Mouse (Mus musculus) left cerebral cortex, postnatal 36 days (tissue): Measurements from ENCODE around the gene Slc3a2. TPM values are rescaled to one million over a fixed set of nuclear protein-coding genes. Genes with fewer than 3 reads are reported as not detected.
"Not testable (repeated sequence)": the region's sequence is repeated elsewhere in the genome, so short reads cannot be mapped to it uniquely, and the experiment has no call there.

ENCODE experiments used
- DNase-seq, 2 experiments: peaks; one replicate each; pipeline ENCODE4 v3.0.0; 2021 to 2022; ENCODE audit warnings: low spot score in 2 of 2, mixed read lengths in 1 of 2
- intact Hi-C: fragments of 180-260 bp; cut with DNase I; formaldehyde crosslinking; loops from one replicate; pipeline ENCODE4 v1.15.1; 2025
- total RNA-seq, 2 experiments: library from RNA; stranded (reverse); gene quantifications; 2 replicates each; pipeline ENCODE4 v1.2.3; 2021

Slc3a2 gene
- total RNA-seq, 2 experiments from 2014 or later = 151 to 173 TPM

DNA sequence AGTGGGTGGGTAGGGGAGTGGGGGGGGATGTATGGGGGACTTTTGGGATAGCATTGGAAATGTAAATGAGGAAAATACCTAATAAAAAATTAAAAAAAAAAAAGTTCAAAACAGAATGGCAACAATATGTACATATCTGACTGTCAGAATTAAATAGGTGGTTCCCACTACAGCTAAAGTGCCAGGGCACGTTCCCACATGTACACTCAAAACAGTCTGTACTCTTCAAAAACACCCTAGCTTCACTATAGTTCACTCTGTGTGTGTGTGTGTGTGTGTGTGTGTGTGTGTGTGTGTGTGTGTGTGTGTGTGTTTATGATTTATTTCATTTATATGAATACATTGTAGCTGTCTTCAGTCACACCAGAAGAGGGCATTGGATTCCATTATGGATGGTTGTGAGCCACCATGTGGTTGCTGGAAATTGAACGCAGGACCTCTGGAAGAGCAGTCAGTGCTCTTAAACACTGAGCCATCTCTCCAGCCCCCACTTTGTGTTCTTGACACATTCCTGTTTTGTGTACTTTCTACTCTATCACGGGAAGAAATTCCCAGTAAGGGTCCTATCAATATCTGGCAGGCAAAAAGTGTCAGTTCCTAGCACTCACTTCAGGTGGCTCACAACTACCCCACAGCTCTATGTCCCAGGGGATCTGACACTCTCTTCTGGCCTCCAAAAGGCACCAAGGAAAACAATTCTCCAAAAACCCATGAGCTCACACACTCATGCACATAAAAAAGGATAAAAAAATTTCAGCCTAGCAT lies 5.3 kb upstream of the Slc3a2 start:
- DNase-seq, intact Hi-C loops: not testable (repeated sequence)

DNA sequence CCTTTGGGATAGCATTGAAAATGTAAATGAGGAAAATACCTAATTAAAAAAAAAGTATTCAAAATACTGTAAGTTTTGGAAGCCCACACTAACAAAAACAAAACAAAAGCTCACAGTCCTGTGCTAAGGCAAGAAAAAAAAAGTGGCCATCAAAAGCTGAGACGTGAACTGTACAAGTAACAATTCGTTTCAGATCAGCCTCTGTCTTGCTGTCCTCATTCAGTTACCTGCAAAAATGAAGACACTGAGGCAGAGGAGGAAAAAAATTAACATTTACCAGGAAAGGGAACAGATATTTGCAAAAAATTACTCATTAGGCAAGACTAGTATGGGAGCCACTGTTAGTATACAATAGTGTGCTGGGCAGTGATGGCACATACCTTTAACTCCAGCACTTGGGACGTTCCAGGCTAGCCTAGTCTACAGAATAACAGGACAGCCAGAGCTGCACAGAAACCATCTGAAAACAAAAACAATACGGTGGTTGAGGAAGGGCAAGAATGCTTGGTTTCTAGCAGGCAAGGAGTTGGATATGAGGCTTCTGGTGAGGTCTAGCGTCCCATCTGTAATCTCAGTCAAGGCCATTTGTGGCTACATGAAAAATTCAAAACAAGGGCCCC lies 4.4 kb upstream of the Slc3a2 start:
- DNase-seq = no peak
- intact Hi-C loops = no loop called here

DNA sequence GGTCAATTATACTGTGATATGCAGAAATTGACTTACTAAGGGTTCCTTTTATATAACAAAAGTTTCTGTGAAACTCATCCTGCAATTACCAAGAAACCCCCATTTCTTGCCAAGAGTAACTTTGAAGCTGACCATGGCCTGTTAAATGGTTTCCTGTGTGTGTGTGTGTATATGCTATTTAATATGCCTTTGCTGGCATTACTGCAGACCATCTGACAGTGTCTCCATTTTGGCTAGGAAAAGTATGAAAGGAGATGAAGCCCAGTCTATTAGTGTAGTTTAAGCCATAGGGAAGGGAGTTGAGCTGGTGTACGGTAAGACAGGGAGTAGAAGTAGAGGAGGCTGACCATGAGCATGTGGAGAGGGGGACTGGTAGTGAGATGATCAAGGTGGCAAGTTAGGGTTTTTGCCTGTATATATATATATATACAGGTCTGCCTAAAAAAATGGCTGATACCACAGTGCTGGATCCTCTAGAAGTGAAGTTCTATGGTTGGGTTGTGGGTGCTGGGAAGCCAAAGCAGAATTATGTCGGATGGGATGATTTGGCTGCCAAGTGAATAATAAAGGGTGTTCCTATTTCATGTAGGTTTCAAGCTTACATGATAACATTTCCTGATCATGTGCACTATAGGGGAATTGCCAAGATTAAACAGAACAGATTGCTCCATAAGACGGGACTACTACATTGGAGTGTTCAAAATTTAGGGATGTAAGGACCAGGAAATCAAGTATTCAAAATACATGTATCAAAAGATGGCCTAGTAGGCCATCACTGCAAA lies 3.6 kb upstream of the Slc3a2 start:
- DNase-seq = no peak
- intact Hi-C loops = no loop called here

DNA sequence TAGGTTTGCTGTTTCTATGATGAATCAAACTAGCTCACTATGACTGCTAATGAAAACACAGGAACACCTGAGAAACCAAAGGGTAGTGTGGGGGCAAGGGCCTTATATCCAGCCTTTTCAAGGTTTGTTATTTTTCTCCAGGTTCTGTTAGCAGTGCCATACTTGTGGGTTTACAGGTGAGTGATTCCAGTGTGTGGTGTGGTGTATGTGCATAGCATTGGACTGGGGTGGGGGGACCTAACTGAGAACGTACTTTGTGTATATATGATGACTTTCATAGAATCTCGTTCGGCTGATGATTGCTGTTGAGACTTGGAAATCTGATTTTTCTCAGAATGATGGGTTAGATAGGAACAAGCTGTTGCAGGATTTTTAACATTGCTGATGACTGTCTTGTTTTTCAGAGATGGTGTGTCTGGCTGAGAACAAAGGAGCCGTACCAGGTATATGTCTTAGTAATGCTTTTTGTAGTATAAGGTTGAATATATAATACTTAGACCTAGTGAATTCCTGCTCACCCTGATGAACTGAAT lies 2.0 kb upstream of the Slc3a2 start:
- intact Hi-C loops = no loop called here
- DNase-seq = no peak

DNA sequence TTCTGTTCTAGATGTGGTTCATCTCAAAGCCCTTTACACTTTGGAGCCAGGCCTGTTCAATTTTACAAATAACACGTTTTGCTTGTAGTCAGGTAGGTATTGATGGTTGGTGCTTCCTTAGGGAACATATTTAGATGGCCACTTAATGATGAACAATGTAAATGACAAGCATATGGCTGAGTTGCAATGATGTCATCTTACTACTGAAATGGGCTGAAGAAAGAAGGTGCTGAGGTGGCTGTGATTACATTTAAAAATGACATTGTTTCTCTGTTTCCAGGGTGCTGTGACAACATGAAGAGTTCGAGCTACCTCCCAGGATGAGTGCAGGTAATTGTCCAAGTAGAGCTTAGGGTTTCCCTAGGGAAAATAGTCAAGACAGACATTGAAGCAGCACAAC lies 1.2 kb upstream of the Slc3a2 start:
- intact Hi-C loops = no loop called here
- no peak for DNase-seq

DNA sequence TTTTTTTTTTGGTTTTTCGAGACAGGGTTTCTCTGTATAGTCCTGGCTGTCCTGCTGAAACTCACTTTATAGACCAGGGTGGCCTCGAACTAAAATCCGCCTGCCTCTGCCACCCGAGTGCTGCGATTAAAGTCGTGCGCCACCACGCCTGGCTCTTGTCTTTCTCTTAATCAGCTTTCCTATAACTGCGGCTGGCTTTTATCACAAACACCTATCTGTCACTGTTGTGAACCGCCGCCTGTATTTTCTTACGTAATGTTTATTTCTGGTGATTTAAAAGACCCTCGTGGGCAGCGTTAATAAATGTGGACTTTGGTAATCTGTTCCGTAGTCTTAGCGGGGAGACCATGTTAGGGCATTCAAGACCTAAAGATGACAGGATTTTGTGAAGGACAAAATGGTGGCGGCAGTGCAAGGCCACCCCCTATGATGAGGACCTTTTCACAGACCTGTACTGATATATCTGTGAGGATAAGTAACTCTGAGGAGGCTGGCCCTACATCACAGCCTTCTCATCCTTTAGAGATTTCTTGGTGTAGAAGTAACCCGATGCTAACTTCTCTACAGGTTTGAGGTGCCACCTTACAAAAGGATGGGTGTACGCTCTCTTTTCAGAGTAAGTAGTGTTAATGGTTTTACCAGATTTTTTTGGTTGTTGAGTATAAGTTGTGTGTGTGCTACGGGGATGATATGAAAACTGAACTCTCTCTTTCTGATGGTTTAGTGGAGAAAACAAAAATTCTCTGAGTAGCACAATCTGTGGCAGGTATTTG lies 591 bp upstream of the Slc3a2 start:
- DNase-seq = peak in 1 of 2 experiments; percentile 9
- intact Hi-C loops = no loop called here

DNA sequence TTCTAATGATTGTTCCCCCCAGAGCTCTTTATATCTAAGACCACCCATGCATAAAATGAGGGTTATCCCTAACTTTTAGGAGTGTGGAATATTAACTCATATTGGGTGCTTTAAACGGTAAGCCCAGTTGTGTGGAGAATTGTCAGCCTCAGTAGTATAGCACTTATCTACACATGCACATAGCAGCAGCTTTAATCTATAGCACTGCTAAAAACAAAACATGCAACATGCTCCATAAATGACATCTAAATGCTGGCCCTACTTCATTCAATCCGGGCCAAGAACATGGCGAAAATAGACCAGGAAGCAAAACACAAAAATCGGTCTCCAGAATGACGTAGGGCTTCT lies 636 bp downstream of the Slc3a2 start:
- intact Hi-C loops = no loop called here
- DNase-seq = no peak

DNA sequence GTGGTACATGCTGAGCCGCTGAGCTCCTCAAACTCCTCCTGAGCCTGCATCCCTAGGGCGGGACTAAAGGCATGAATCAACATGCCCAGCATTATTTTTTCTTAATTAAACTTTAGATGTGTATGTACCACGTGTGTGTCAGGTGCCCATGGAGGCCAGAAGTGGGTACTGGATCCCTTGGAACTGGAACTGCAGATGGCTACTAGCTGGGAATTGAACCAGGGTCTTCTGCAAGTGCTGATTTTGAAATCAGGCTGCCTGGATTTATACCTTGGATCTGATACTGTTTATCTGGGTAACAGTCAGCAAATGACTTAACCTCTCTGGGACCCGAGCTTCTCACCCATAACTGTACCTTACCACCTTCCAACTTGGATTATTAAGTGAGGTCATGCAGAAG lies 1.1 kb downstream of the Slc3a2 start:
- no peak for DNase-seq
- intact Hi-C loops = no loop called here

DNA sequence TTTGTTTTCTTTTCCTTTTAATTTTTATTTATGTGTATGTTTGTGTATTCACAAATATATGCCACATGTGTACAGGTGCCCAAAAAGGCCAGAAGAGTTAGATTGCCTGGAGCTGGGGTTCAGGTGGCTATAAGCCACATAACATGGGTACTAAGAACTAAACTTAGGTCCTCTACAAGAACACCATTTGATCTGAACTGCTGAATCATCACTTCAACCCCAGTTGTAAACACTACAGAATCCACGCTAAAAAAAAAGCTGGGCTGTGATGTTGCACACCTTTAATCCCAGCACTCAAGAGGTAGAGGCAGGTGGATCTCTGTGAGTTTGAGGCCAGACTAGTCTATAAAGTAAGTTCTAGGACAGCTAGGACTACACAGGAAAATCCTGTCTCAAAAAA lies 1.8 kb downstream of the Slc3a2 start:
- intact Hi-C loops = no loop called here

DNA sequence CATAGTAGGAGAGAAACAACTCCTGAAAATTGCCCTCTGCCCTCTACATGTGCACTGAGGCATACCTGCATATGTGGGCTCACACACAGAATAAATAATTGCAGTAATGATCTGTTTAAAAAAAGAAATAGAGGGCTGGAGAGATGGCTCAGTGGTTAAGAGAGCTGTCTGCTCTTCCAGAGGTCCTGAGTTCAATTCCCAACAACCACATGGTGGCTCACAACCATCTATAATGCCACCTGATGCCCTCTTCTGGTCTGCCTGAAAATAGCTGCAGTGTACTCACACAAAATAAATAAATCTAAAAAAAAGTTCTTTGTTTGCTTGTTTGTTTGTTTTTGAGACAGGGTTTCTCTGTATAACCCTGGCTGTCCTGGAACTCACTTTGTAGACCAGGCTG lies 4.1 kb downstream of the Slc3a2 start:
- DNase-seq, intact Hi-C loops: not testable (repeated sequence)

More for the DNA sequence above, 1.8 kb downstream of the Slc3a2 start:
- DNase-seq = no peak

DNA sequence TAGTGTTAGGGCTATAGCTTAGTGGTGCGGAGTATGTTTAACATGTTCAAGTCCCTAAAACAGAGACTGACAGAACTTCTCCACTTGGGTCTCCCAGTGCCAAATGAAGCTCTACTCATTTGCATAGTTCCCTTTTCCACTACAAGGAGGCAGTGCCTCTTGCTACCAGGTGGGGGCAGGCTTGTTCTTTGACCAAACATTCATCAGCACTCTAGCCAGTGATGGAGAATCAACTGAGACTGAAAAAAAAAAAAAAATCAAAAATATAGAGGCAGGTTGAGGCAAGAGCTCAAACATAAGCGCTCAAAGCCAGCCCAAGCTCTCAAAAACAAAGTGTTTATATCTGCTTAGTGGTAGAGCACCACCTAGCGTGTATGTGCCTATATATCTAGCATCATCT lies 4.8 kb downstream of the Slc3a2 start:
- intact Hi-C loops = no loop called here
- DNase-seq = peak in 1 of 2 experiments; percentile 21

DNA sequence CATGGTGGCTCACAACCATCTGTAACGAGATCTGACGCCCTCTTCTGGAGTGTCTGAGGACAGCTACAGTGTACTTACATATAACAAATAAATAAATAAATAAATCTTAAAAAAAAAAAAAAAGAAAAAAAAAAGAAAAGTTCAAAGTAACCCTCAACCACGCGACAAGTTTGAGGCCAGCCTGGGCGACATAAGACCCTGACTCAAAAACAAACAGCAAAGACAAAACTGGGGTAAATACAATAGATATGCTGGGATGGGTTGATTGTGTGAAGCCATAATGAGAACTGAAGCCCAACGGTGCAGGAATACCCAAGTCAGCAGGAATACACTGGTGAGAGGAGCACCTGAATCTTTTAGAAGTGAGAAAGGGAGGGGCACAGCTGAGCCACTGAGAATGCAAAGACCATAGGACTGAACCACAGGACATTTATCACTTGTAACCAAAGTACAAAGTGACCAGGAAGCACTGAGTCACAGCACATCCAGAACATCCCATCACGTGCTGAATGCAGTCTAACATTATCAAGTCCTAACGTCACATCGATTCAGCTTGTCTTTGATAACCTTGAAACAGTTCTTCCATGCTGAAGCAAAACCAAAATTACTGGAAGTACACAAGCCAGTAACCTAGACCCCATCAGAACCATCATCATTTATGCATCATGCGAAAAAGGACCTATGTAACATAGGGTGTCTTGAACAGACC lies 6.2 kb downstream of the Slc3a2 start:
- intact Hi-C loops = no loop called here
- DNase-seq = no peak

DNA sequence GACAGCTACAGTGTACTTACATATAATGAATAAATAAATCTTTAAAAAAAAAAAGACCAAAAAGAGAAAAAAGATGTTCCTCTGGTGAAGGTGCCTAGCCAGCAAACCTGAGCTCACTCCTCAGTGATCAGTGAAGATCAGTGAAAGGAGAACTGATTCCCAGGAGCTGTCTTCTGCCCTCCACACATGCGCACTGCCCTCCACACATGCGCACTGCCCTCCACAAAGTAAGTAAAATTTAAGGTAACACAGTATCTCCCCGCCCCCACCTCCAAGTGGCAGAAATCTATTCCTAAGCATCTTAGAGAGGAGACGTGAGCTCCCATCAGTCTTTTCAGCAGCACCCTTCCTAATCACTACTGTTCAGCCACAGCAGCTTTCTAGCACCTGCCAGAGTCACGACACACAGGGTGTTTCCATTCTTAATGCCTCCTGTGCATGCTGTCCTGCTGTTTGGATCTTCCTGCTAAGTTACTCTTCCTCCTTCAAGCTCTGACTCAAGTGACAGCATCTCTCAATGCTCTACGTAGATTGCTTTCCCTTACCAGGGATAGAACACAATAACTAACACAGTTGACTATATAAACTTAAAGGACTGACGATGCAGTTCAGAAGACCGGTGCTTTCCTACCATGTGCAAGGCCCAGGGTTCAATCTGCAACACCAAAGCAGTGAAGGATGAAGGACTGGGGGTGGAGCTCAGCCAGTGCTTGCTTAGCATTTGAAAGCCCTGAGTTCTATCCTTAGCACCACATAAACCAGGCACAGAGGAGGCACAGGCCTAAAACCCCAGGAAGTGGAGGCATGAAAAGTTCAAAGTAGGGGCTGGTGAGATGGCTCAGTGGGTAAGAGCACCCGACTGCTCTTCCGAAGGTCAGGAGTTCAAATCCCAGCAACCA lies 7.1 kb downstream of the Slc3a2 start:
- no peak for DNase-seq
- intact Hi-C loops = no loop called here

DNA sequence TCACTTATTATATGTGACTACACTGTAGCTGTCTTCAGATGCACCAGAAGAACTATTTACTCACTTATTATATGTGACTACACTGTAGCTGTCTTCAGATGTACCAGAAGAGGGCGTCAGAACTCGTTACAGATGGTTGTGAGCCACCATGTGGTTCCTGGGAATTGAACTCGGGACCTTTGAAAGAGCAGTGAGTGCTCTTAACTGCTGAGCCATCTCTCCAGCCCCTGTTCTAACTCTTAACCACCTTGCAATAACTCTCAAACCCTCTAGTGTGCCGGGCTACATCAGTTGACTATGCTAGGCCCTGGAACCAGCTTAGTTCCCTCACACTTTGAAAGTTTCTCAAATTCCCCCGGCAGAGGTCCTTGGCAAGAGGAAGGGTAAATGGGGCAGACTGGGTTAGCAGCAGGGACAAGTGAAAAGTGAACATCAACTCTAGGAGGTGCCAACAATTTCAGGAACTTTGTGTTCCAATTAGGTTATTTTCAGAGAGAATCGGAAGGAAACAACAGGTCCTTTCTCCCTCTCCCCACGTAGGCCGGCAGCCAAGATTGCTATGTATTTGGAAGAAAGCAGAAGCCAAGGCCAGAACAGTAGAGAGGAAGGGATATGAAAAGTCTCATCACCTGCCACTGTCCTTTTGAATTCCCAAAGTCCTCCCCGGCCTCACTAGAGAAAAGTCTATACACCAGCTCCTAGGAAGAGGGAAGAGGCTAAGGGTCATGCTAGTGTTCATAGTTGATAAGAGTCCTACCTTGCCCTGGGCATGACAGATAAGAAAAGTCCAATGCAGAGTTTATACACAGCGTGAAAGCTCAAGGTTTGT lies 8.3 kb downstream of the Slc3a2 start:
- intact Hi-C loops = loop anchor here (5.0 kb wide), 1 partner anchor 53 kb away; the partner anchor contains the start of gene Chrm1
- DNase-seq = no peak

DNA sequence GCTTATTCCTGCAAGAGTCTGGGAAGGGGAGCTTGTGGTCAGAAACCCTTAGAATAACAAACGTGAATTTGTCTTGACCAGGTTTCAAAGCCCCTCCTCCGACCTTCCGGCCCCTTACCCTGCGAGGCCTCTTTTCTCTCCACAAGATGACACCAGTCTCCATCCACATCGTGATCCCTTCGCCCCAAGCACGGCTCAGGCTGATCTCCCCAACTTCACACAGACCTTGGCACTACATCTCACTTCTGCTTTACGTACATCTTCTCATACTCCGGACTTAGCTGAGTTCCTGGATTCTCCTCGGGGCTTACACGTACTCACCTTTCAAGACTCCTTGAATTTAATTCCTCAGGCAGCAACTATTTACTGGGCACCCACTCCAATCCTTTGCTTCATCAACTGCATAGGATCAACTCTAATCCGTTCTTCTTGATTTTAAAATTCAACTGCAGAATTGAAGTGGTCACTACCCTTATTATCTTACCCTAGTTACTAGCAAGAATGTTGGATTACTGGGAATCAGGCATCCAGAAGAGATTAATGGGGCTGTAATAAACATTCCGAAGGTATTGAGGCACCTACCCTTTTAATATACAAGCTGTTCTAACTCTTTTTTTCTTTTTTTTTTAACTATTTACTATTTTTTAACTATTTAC lies 9.0 kb downstream of the Slc3a2 start:
- intact Hi-C loops = loop anchor here (5.0 kb wide), 1 partner anchor 52 kb away; the partner anchor contains the start of gene Chrm1
- no peak for DNase-seq

DNA sequence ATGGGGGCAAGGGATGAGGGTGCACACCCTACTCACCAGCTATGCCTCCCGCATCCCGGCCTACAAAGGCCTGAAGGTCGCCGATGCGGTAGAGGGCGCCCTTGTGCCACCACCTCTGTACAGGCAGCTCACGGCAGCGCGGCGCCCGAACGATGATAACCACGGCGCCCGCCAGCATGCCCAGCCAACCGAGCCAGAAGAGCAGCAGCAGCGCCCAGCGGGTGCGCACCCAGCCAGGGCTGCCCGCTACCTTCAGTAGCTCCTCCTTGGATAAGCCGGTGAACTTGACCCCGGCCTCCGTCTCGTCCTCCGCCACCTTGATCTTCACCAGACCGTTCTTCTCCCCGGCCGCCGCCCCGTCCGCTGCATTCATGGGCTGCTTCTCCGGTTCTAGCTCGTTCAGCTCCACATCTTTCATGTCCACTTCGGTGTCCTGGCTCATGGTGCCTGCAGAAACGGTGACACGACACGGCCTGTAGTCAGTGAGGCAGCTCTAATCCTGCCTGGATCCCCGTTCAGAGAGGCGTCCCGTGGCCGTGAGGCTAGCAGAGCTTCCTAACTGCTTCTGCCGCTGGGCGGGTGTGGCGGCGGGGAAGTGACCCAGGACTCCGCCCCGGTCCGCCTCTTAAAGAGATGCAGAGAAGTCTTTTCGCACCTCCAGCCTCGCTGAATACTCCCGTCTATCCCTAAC lies 9.7 kb downstream of the Slc3a2 start:
- intact Hi-C loops = loop anchor here (5.0 kb wide), 1 partner anchor 51 kb away; the partner anchor contains the start of gene Chrm1
- peak; percentile 92 for DNase-seq
